Mouse (Mus musculus) MEL (cell line): ENCODE results near the gene Gm37240. TPM values are rescaled to one million over a fixed set of nuclear protein-coding genes. Genes with fewer than 3 reads are reported as not detected.

ENCODE experiments used
- DNase-seq: peaks from one replicate; pipeline ENCODE4 v3.0.0; 2011; ENCODE audit warnings: low read depth, low spot score
- H3K27ac ChIP-seq: 2 replicates; pipeline ENCODE4 v1.5.1; 2012; ENCODE audit warnings: low read depth, mild to moderate bottlenecking, control low read depth, low read length, moderate library complexity; ENCODE audit not compliant: control insufficient read depth
- H3K27me3 ChIP-seq, 2 experiments: fragments of 150-350 bp in 1 of 2; sonication (generic) in 1 of 2; 2 replicates each; pipeline ENCODE4 v1.6.1; 2012; ENCODE audit warnings: low read length in 2 of 2, mild to moderate bottlenecking in 2 of 2, improper control_type of control experiment in 1 of 2, moderate library complexity in 1 of 2; ENCODE audit not compliant: insufficient read depth in 2 of 2, control insufficient read depth in 1 of 2
- H3K36me3 ChIP-seq, 2 experiments: 2 replicates each; pipeline ENCODE4 v1.6.1; 2012 to 2014; ENCODE audit warnings: low read length in 2 of 2, improper control_type of control experiment in 1 of 2, inconsistent platforms in 1 of 2, mild to moderate bottlenecking in 1 of 2; ENCODE audit not compliant: insufficient read depth in 2 of 2, control insufficient read depth in 1 of 2
- H3K4me1 ChIP-seq, 2 experiments: fragments of 150-350 bp in 1 of 2; sonication (generic) in 1 of 2; 2 replicates each; pipeline ENCODE4 v1.6.1; 2012; ENCODE audit warnings: low read length in 2 of 2, improper control_type of control experiment in 1 of 2, mild to moderate bottlenecking in 1 of 2; ENCODE audit not compliant: insufficient read depth in 2 of 2, control insufficient read depth in 1 of 2
- H3K4me3 ChIP-seq, 2 experiments: fragments of 150-350 bp in 1 of 2; sonication (generic) in 1 of 2; 2 replicates each; pipeline ENCODE4 v1.5.1; 2012; ENCODE audit warnings: low read depth in 2 of 2, low read length in 2 of 2, mild to moderate bottlenecking in 2 of 2, moderate library complexity in 2 of 2, control low read depth in 1 of 2, improper control_type of control experiment in 1 of 2; ENCODE audit not compliant: control insufficient read depth in 1 of 2, insufficient read depth in 1 of 2
- H3K79me2 ChIP-seq: 2 replicates; pipeline ENCODE4 v1.6.1; 2012; ENCODE audit warnings: mild to moderate bottlenecking, low read length, moderate library complexity; ENCODE audit not compliant: control insufficient read depth, poor library complexity, insufficient read depth
- H3K9ac ChIP-seq: 2 replicates; pipeline ENCODE4 v1.6.1; 2012; ENCODE audit warnings: low read depth, mild to moderate bottlenecking, control low read depth, low read length, moderate library complexity; ENCODE audit not compliant: control insufficient read depth, poor library complexity, severe bottlenecking
- H3K9me3 ChIP-seq: fragments of 150-350 bp; sonication (generic); replicated peaks from 2 replicates; pipeline ENCODE4 v1.6.1; 2012; ENCODE audit warnings: mild to moderate bottlenecking, low read length, improper control_type of control experiment, moderate library complexity; ENCODE audit not compliant: insufficient read depth
- CTCF ChIP-seq, 3 experiments: IDR thresholded peaks in 2 of 3; conservative IDR thresholded peaks in 1 of 3; 2 replicates each; pipeline ENCODE4 v1.5.1; 2011 to 2012; ENCODE audit warnings: low read length in 3 of 3, low read depth in 2 of 3, mild to moderate bottlenecking in 2 of 3, improper control_type of control experiment in 1 of 3, inconsistent platforms in 1 of 3, mixed read lengths in 1 of 3, moderate library complexity in 1 of 3; ENCODE audit not compliant: control insufficient read depth in 1 of 3, insufficient read depth in 1 of 3, poor library complexity in 1 of 3, severe bottlenecking in 1 of 3
- E2F4 ChIP-seq: IDR thresholded peaks from 2 replicates; pipeline ENCODE4 v1.6.1; 2011; ENCODE audit warnings: low read depth, low read length, improper control_type of control experiment, borderline replicate concordance
- EP300 ChIP-seq, 2 experiments: IDR thresholded peaks; 2 replicates each; pipeline ENCODE4 v1.6.1; 2011; ENCODE audit warnings: improper control_type of control experiment in 2 of 2, low read length in 2 of 2, low read depth in 1 of 2, mild to moderate bottlenecking in 1 of 2
- ETS1 ChIP-seq: IDR thresholded peaks from 2 replicates; pipeline ENCODE4 v1.6.1; 2012; ENCODE audit warnings: low read depth, mild to moderate bottlenecking, inconsistent platforms, low read length, improper control_type of control experiment, moderate library complexity
- GABPA ChIP-seq: IDR thresholded peaks from 2 replicates; pipeline ENCODE4 v1.6.1; 2012; ENCODE audit warnings: low read depth, mild to moderate bottlenecking, inconsistent platforms, low read length, improper control_type of control experiment, moderate library complexity
- GATA1 ChIP-seq: IDR thresholded peaks from 2 replicates; pipeline ENCODE4 v1.6.1; 2011; ENCODE audit warnings: low read depth, low read length, improper control_type of control experiment
- HCFC1 ChIP-seq: IDR thresholded peaks from 2 replicates; pipeline ENCODE4 v1.6.1; 2012; ENCODE audit warnings: low read depth, mild to moderate bottlenecking, inconsistent platforms, low read length, improper control_type of control experiment, moderate library complexity
- JUND ChIP-seq: IDR thresholded peaks from 2 replicates; pipeline ENCODE4 v1.6.1; 2011; ENCODE audit warnings: low read depth, mild to moderate bottlenecking, improper control_type of control experiment, low read length
- KAT2A ChIP-seq: conservative IDR thresholded peaks from 2 replicates; pipeline ENCODE4 v1.6.1; 2012; ENCODE audit warnings: low read depth, low read length, improper control_type of control experiment, inconsistent platforms
- MAFK ChIP-seq: IDR thresholded peaks from 2 replicates; pipeline ENCODE4 v1.6.1; 2011; ENCODE audit warnings: low read depth, mild to moderate bottlenecking, low read length, improper control_type of control experiment, borderline replicate concordance
- MAX ChIP-seq: IDR thresholded peaks from 2 replicates; pipeline ENCODE4 v1.6.1; 2011; ENCODE audit warnings: low read length, improper control_type of control experiment
- MAZ ChIP-seq: IDR thresholded peaks from 2 replicates; pipeline ENCODE4 v1.6.1; 2012; ENCODE audit warnings: low read depth, mild to moderate bottlenecking, inconsistent platforms, low read length, improper control_type of control experiment
- MEF2A ChIP-seq: IDR thresholded peaks from 2 replicates; pipeline ENCODE4 v1.6.1; 2014; ENCODE audit warnings: low read depth, mild to moderate bottlenecking, inconsistent platforms, low read length, improper control_type of control experiment; ENCODE audit not compliant: poor library complexity, insufficient replicate concordance, severe bottlenecking; ENCODE audit errors: extremely low read depth
- MYB ChIP-seq: IDR thresholded peaks from 2 replicates; pipeline ENCODE4 v1.6.1; 2011; ENCODE audit warnings: mild to moderate bottlenecking, low read depth, low read length, improper control_type of control experiment
- NELFE ChIP-seq: IDR thresholded peaks from 2 replicates; pipeline ENCODE4 v1.6.1; 2011; ENCODE audit warnings: low read depth, low read length, improper control_type of control experiment
- NRF1 ChIP-seq: IDR thresholded peaks from 2 replicates; pipeline ENCODE4 v1.6.1; 2014; ENCODE audit warnings: low read depth, mild to moderate bottlenecking, inconsistent platforms, low read length, improper control_type of control experiment, moderate library complexity; ENCODE audit not compliant: poor library complexity, insufficient read depth, severe bottlenecking
- POLR2AphosphoS2 ChIP-seq: IDR thresholded peaks from 2 replicates; pipeline ENCODE4 v1.6.1; 2011; ENCODE audit warnings: low read length, improper control_type of control experiment
- RAD21 ChIP-seq: IDR thresholded peaks from 2 replicates; pipeline ENCODE4 v1.6.1; 2011; ENCODE audit warnings: mild to moderate bottlenecking, low read depth, low read length, improper control_type of control experiment
- RCOR1 ChIP-seq: IDR thresholded peaks from 2 replicates; pipeline ENCODE4 v1.6.1; 2012; ENCODE audit warnings: low read depth, mild to moderate bottlenecking, inconsistent platforms, low read length, improper control_type of control experiment
- TAL1 ChIP-seq: IDR thresholded peaks from 2 replicates; pipeline ENCODE4 v1.6.1; 2012; ENCODE audit warnings: mild to moderate bottlenecking, inconsistent platforms, low read length, moderate library complexity, mixed read lengths
- TBP ChIP-seq: IDR thresholded peaks from 2 replicates; pipeline ENCODE4 v1.8.0; 2011; ENCODE audit warnings: low read depth, low read length, improper control_type of control experiment
- TCF12 ChIP-seq: IDR thresholded peaks from 2 replicates; pipeline ENCODE4 v1.6.1; 2014; ENCODE audit warnings: low read depth, mild to moderate bottlenecking, inconsistent platforms, low read length, improper control_type of control experiment, moderate library complexity
- USF2 ChIP-seq, 2 experiments: IDR thresholded peaks; 2 replicates each; pipeline ENCODE4 v1.6.1; 2011 to 2012; ENCODE audit warnings: improper control_type of control experiment in 2 of 2, low read length in 2 of 2, borderline replicate concordance in 1 of 2, inconsistent platforms in 1 of 2, low read depth in 1 of 2, mild to moderate bottlenecking in 1 of 2; ENCODE audit not compliant: insufficient read depth in 1 of 2
- ZC3H11A ChIP-seq: IDR thresholded peaks from 2 replicates; pipeline ENCODE4 v1.6.1; 2012; ENCODE audit warnings: low read depth, mild to moderate bottlenecking, inconsistent platforms, low read length, improper control_type of control experiment
- ZKSCAN1 ChIP-seq: IDR thresholded peaks from 2 replicates; pipeline ENCODE4 v1.6.1; 2012; ENCODE audit warnings: low read depth, mild to moderate bottlenecking, inconsistent platforms, low read length, improper control_type of control experiment, moderate library complexity
- ZMIZ1 ChIP-seq: IDR thresholded peaks from 2 replicates; pipeline ENCODE4 v1.6.1; 2012; ENCODE audit warnings: low read depth, mild to moderate bottlenecking, inconsistent platforms, low read length, improper control_type of control experiment, moderate library complexity
- polyA plus RNA-seq, 2 experiments: library from polyadenylated mRNA; stranded (reverse) in 1 of 2; unstranded in 1 of 2; fragments of >175 nt in 1 of 2; fragments of >200 nt in 1 of 2; gene quantifications; 2 replicates each; pipeline versions ENCODE4 v1.2.1 to v1.2.4; 2012; ENCODE audit warnings: low replicate concordance in 2 of 2, low read depth in 1 of 2; ENCODE audit not compliant: insufficient read length in 2 of 2, insufficient read depth in 1 of 2, missing spikeins in 1 of 2
- total RNA-seq: library from RNA; depleted of rRNA; stranded (reverse); fragments of 300-350 nt; gene quantifications from 2 replicates; pipeline ENCODE4 v1.2.3, GENCODE M21; 2012

The Gm37240 gene
- total and polyA plus RNA-seq, 3 experiments: 0.04 TPM; not detected in 2

GRCm38 (mm10) chr3:84516163-84516562 is 1371.2 kb downstream of the Gm37240 start:
- DNase-seq: no peak
- no peak overlapping the region for H3K4me3 ChIP-seq
- H3K36me3 ChIP-seq: peaks cover 0 to 10% of the 10 kb centered on the region in 2 experiments; a peak in 2 of 4 replicates
- no peaks in the 10 kb centered on the region for H3K9me3 ChIP-seq
- no peak overlapping the region for H3K27ac ChIP-seq
- no peaks in the 10 kb centered on the region for H3K79me2 ChIP-seq
- H3K27me3 ChIP-seq: no peaks in the 10 kb centered on the region
- no peak overlapping the region for H3K9ac ChIP-seq
- peaks cover 2 to 7% of the 10 kb centered on the region in 2 experiments; a peak in 3 of 4 replicates for H3K4me1 ChIP-seq
- TF ChIP-seq RAD21 (no peak), USF2 (IDR thresholded peaks at IDR 0.05; ENCODE audit: borderline replicate concordance in 1 of 2, insufficient read depth in 1 of 2, low read depth in 1 of 2, low read length in 2 of 2) (no peak), E2F4 (no peak), MEF2A (no peak), RCOR1 (no peak), HCFC1 (no peak), ZC3H11A (no peak), JUND (no peak), MAFK (no peak), GABPA (no peak)

DNA sequence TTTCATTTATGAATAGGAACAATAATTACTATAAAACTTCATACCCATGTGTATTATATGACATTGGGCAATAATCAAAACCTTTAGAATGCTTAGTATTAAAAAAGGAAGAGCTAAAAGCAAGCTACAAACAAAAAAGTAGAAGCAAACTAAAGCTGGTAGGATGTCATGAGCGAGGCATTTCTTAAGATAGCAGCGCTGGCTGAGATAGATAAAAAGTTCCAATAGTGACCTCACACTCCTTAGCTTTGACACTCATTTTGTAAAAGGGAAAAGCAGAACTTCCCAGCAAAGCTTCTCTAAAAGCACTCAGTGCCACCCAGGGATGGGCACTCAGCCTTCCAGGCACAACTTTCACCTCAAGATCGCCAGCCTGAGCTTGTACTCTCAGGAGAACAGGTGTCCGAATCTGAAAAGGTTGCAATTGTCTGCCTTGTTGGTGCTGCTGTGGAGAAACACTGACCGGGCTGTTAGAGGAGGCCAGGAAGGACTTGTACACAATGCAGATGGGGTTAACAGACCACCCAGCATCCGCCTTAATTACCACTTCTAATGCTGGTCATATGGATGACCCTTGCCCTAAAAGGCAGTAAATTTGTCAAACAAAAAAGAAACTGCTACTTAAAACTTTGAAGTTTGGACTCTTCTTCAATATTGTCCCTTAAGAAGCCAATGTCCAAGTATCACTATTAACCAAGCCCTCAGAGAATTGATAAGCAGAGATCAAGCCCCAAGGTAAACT is 1374.4 kb downstream of the Gm37240 start:
- no peaks in the 10 kb centered on the region for H3K9me3 ChIP-seq
- no peaks in the 10 kb centered on the region for H3K27me3 ChIP-seq
- no peak overlapping the region for H3K4me3 ChIP-seq
- no peak overlapping the region for H3K27ac ChIP-seq
- no peaks in the 10 kb centered on the region for H3K79me2 ChIP-seq
- H3K4me1 ChIP-seq: peaks cover 2 to 7% of the 10 kb centered on the region in 2 experiments; a peak in 3 of 4 replicates
- peak; percentile 74 for DNase-seq
- H3K36me3 ChIP-seq: peaks cover 0 to 10% of the 10 kb centered on the region in 2 experiments; a peak in 2 of 4 replicates
- no peak for TF ChIP-seq NRF1
- no peak for TF ChIP-seq JUND
- TF ChIP-seq MAX: no peak
- TF ChIP-seq ETS1: peak; percentile 80
- no peak for TF ChIP-seq ZMIZ1
- no peak for TF ChIP-seq KAT2A
- no peak for TF ChIP-seq ZC3H11A
- no peak for TF ChIP-seq USF2 (IDR thresholded peaks at IDR 0.05; ENCODE audit: borderline replicate concordance in 1 of 2, insufficient read depth in 1 of 2, low read depth in 1 of 2, low read length in 2 of 2)
- TF ChIP-seq GATA1: peak; percentile 91
- no peak for TF ChIP-seq MYB
- peak; percentile 73 to 75; a peak in 3 of 4 replicates for TF ChIP-seq EP300 (IDR thresholded peaks at IDR 0.05; ENCODE audit: low read depth in 1 of 2, low read length in 2 of 2)
- no peak for TF ChIP-seq CTCF (IDR thresholded peaks at IDR 0.05 in 2 of 3, conservative IDR thresholded peaks at IDR 0.05 in 1 of 3; ENCODE audit: control insufficient read depth in 1 of 3, insufficient read depth in 1 of 3, low read depth in 2 of 3, low read length in 3 of 3, poor library complexity in 1 of 3, severe bottlenecking in 1 of 3)
- TF ChIP-seq TBP: no peak
- no peak for TF ChIP-seq NELFE
- TF ChIP-seq POLR2AphosphoS2: no peak
- TF ChIP-seq MAZ: no peak
- TF ChIP-seq ZKSCAN1: no peak
- peak; percentile 72 for TF ChIP-seq TAL1
- no peak for TF ChIP-seq E2F4
- TF ChIP-seq TCF12: peak; percentile 83
- no peak overlapping the region for H3K9ac ChIP-seq
